Mouse (Mus musculus): ENCODE measurements around the gene Pltp.
"Not testable (repeated sequence)": the region's sequence is repeated elsewhere in the genome, so short reads cannot be mapped to it uniquely, and the experiment has no call there.

Gene Pltp

GRCm38 (mm10) chr2:164804533-164805331, 52.8 kb downstream of the Pltp start, which contains the start of the genes Acot8 and Zswim3:
Gene Acot8 (minus strand): TSS chr2:164804882.
Gene Zswim3 (plus strand): TSS chr2:164805098.
- DNase-seq = peak; percentile 99

- DNase-seq = no peak
Measured at GRCm38 (mm10) chr2:164803921-164804313, 53.6 kb downstream of the Pltp start.

GRCm38 (mm10) chr2:164803201-164803920, 54.1 kb downstream of the Pltp start:
- DNase-seq = peak; percentile 57

- no peak for DNase-seq
Measured at GRCm38 (mm10) chr2:164800252-164801004, 57.1 kb downstream of the Pltp start.

DNA sequence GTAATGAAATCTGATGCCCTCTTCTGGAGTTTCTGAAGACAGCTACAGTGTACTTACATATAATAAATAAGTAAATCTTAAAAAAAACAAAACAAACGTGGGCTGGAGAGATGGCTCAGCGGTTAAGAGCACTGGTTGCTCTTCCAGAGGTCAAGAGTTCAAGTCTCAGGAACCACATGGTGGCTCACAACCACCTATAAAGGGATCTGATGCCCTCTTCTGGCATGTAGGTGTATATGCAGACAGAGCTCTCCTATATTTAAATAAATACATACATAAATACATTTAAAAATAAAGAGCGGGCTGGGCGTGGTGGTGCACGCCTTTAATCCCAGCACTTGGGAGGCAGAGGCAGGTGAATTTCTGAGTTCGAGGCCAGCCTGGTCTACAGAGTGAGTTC, 59.0 kb downstream of the Pltp start:
- not testable (repeated sequence) for DNase-seq

DNA sequence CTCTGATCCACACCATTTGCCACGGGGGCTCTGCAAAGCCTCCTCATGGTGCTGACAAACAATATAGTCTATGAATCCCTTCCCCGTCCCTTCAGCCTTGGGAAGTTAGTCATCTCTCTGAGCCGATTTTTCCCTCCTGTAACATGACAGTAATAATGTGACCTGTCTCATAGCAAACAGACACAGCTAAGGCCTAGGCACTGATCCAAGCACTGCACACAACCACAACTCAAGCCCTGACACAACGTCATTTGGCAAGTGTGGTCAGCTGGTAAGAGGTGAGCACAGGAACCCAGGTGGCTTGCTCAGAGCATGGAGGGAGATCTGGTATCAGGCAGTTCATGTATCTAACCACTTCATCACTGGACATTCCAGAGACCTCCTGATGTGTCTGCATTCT, 61.6 kb downstream of the Pltp start:
- no peak for DNase-seq

DNA sequence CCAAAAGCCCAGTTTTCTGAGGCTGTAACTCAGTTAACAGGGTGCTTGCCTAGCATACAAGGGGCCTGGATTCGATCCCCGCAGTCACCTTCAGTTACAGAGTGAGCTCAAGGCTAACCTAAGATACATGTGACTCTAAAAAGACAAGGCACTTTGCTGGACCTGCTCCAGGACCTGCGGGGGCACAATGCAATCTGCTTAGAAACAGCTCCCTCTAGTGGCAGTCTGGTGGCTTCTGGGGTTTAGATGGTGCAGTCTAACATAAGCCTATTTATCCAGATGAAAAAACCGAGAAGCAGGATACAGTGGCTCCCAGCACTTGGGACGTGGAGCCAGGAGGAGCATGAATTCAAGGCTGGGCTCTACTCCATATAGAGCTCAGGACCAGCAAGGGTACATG, 63.2 kb downstream of the Pltp start:
- peak; percentile 93 for DNase-seq

- no peak for DNase-seq
Measured at GRCm38 (mm10) chr2:164793772-164794171, 63.7 kb downstream of the Pltp start.

DNA sequence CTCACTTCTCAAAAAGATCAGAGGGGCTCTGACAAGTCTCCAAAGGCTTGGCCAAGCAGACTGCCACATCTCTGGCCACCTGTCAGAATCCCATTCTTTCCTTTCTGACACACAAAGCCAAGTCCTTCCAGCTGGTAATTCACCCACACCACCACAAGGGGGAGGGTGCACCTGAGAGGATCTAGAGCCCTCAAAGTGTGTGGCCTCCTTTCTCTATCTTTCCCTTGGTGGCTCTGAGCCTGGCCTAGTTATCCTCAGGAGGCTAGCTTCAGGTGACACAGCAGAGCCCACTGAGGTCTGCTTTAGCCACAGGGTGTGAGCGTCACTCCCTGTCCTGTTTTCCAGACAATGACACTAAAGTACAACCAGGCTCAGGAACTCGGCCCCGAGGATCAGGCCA, 64.3 kb downstream of the Pltp start:
- DNase-seq = peak; percentile 72

- no peak for DNase-seq
Measured at GRCm38 (mm10) chr2:164792400-164793190, 64.9 kb downstream of the Pltp start.

- DNase-seq = no peak
Measured at GRCm38 (mm10) chr2:164791841-164792261, 65.7 kb downstream of the Pltp start.

DNA sequence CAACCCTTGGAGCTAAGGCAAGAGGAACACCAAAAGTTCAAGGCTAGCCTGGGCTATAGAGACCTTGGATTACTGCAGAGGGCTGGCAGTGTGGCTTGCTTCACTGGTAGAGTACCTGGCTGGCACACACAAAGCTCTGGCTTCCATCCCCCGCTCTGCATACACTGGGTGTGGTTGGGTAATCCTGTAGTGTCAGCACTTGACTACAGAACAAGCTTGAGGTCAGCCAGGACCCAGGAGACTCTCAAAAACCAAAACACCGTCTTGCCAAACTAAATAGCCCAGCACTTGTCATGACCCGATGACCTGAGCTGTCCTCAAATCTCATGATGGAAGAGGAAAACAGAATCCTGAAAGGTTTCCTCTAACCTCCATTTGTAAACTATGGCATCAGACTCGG, 67.1 kb downstream of the Pltp start:
- peak; percentile 48 for DNase-seq
